Mouse (Mus musculus): ENCODE data around the gene Mxd4. TPM values are rescaled to one million over a fixed set of nuclear protein-coding genes. Genes with fewer than 3 reads are reported as not detected.

Gene Mxd4
- 14.7 and 17.4 TPM in 2 replicates for total RNA-seq (2015)
- total RNA-seq (2017): 20.1 and 21.0 TPM in 2 replicates

- peak; percentile 91 for ATAC-seq (replicated peaks; ENCODE audit: poor library complexity)
Observed at GRCm38 (mm10) chr5:34187601-34188316, at the start of gene Mxd4. TSS of gene Mxd4 (minus strand) at chr5:34187720.

DNA sequence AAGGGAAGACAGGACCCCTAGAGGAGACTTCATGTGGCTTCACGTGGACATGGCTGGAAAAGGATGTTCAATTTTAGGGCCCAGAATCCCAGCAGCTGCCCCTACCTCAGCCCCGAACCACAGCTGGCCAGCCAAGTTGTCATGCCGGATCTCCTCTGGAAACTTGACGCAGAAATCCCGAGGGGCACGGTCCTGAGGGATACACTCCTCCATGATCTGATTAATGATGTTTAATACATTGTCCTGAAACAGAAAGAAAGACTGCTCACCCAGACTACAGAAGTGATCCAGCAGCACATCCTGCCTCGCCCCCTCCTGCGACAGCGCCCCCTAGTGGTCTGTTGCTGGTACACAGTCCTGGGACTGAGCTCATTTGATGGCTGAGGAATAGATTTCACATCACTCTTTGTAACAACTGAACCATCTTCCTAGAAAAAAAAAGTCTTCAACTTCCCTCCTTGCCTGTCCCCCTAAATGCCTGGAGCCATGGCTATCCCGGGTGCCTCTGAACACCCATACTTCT is 48.4 kb upstream of the Mxd4 start:
- ATAC-seq (replicated peaks; ENCODE audit: poor library complexity): peak; percentile 58; the same call in 1 of the 2 replicates

- no peak for ATAC-seq (replicated peaks; ENCODE audit: poor library complexity)
Observed at GRCm38 (mm10) chr5:34235056-34235455, 47.5 kb upstream of the Mxd4 start.

- no peak for ATAC-seq (replicated peaks; ENCODE audit: poor library complexity)
Observed at GRCm38 (mm10) chr5:34233221-34233515, 45.6 kb upstream of the Mxd4 start.

DNA sequence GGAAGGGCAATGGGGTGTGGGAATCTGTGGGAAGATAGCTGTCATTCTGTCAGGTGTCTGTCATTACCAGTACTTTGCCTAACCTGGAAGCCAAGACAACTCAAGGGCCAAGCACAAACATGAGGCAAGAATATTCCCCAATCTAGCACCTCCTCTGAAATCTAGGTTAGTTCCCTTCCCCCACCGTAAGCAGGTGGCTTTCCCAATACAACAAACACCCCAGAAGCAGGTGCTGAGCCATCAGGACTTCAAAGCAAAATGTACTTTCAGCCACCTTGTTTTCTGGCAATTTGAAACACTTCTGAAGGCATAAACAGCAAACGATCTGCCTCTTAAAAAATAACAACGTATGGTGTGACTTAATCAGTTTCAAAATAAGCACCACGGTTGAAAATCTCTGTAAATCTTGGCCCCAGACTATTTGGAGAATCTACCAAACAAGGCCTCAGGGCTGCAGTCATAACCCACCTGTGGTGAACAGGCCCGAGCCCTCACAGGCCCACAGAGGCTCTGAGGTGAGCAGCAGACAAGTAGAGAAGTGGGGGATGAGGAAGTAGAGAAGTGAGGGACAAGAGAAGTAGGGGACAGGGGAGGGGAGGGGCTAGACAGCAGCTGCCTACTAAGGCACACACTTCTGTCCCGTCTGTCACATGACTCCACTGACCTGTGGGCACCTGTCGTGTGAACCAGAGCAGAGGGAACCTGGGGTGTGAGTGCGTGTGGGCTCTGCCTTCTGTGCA is 45.1 kb upstream of the Mxd4 start:
- 0 out of 2 replicates have a peak, but pooled peaks have one; percentile 29 for ATAC-seq (replicated peaks; ENCODE audit: poor library complexity)

GRCm38 (mm10) chr5:34231901-34232300 is 44.4 kb upstream of the Mxd4 start:
- peak; percentile 72 for ATAC-seq (replicated peaks; ENCODE audit: poor library complexity)

DNA sequence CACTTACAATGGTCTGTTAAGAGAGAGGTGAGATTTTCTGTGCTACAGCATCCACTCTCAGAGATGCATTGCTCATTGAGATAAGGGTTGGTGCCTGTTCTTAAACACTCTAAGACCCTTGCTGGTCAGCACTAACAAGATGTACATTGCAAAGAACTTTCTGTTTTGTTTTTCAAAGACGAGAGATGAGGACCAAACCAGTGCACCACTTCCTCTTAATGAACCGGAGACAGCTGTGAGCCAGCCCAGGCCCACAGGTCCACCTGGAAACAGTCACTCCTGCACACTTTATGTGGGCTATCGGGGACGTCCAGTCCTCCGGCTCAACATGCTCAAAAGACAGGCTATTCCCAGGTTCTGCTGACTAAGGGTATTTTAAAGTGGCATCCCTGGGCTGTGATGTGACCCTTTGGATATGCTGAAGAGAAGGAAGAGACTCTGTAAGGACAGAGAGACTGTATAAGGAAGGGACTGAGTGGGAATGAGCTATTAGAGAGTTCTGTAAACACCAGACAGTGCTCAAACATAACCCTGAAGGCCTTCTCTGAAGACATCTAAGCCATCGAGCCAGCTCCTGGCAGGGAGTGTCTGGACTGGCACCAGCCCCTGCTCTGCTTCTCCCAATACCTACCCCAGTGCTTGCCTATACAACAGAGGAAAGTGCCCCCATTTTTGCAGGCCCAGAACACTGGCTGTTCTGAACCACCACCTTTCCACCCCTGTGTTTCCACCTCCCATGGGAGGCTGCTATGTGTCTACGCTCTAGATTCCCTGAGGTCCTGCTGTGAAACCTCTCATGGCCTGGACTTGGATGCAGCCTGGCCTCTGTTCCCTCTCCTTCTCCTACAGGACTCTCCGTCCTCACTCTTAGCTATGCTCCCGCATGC is 43.3 kb upstream of the Mxd4 start:
- ATAC-seq (replicated peaks; ENCODE audit: poor library complexity): peak; percentile 27; the same call in 1 of the 2 replicates

DNA sequence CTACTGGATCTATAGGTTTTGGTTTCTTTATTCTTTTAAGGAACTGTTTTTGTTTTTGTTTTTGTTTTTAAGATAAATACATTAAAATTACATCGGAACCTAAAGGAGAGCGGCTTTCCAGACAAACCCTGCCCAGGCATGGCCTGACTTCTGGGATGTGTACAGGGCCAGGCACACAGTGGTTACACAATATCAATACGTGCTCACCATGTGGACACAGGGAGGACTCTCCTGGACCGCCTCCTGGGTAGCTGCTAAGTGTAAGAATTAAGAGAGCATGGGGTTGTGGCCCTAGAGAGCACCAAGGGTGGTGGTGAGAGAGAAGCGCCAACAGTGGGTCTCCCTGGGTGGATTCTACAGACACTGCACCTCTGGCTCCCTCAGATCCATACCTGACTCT is 42.0 kb upstream of the Mxd4 start:
- no peak for ATAC-seq (replicated peaks; ENCODE audit: poor library complexity)

DNA sequence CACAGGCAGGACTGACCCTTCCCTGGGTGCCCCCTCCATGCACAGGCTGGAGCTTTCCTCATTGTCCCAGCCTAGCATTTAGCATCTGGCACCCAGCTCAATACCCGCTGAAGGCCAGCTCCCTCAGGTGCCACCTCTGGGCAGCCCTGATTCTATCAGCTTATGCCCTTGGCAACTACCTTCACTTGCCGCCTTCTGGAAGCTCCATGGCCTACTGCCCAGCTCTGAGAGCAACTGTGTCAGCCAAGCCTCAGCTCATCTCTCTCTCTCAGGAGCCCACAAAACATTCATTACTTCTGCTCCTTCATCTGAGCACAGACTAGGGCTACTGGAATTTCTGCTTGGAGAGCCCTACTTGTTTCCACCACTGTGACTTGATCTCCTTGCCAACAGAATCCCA is 38.0 kb upstream of the Mxd4 start:
- ATAC-seq (replicated peaks; ENCODE audit: poor library complexity): no peak

DNA sequence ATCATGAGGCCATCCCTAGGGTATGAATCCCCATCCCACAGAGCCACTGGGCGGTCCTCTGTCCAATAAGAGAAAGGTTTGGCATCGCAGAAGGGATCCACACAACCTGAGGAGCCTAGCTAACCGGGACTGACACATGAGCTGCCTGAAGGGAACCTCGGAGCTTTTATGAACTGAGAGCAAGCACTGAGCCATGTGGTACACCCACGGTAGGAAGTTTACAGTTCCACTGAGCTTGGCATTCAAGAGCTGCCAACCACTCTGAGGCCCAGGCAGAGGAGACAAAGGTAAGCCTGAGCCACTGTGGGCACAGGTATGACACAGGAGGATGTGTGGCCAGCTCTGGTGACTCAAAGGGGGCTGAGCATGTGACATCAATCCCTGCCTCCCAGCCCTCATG is 37.0 kb upstream of the Mxd4 start:
- ATAC-seq (replicated peaks; ENCODE audit: poor library complexity): no peak

DNA sequence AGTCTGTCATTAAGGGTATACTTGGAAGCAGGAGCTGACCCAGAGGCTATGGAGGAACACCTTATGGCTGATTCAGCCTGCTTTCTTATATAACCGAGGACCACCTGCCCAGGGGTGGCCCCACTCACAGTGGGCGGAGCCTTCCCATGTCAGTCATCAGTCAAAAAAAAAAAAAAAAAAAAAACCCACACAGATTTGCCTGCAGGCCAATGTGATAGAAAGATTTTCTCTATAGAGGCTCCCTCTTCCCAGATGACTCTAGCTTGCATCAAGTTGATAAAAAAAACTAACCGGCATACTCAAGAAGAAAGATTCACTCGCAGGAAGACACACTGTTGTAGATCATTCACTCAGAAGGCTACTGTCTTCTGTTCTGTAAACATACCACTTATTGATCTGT is 32.5 kb upstream of the Mxd4 start:
- no peak for ATAC-seq (replicated peaks; ENCODE audit: poor library complexity)

DNA sequence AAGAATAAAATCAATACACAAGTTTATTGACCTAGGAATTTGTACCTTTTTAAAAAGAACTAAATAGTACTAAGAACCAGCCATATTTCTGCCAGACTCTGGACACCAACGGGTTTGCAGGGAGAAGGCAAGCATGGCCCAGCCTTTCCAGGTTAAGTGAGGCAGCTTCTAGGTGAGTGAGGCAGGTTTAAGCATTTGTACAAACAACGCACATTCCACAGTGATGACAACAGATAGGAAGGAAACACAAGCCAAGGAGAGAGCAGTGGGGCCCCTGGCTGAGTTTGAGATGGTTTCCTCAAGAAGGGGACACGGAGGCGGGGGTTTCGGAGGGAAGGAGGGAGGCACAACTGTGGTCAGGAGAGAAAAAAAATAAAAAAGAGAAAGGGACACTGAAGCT is 31.2 kb upstream of the Mxd4 start:
- ATAC-seq (replicated peaks; ENCODE audit: poor library complexity): no peak

GRCm38 (mm10) chr5:34217756-34218155 is 30.2 kb upstream of the Mxd4 start:
- ATAC-seq (replicated peaks; ENCODE audit: poor library complexity): no peak

DNA sequence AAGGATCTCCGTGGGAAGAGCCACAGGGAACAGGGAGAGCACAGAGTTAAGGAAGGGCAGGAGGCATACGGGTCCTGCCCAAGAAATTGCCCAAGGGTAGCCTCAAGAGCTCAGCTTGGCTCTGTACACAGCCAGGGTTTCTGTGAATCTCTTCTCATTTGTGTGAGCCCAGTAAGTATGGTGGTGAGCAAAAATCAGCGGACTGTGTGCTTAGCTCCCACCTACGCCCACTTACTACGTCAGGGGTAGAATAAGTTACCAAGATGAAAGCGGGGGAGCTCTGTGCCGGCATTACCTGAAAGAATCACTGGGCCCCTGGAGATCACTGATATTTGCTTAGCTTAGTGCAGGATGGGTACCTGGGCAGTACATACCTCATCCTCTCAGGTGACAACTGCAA is 28.5 kb upstream of the Mxd4 start:
- ATAC-seq (replicated peaks; ENCODE audit: poor library complexity): no peak

DNA sequence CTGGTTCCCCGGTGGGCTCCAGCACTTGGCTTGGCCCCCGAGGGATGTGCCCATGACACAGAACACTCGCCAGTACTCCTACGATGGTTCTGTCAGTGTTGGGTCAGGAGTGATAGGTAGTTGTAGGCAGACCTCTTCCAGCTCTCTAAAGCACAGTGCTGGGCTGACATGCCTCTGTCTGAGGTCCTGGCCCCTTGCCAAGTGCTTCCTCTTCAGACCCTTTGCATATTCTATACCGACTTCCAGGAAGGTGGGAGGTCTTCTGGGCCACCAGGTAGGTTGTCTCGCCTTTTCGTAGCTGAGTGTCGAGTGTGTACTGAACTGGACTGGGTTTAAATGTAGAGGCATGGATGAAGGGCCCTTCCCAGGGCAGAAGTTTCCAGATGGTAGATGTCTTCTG is 26.1 kb upstream of the Mxd4 start:
- no peak for ATAC-seq (replicated peaks; ENCODE audit: poor library complexity)

DNA sequence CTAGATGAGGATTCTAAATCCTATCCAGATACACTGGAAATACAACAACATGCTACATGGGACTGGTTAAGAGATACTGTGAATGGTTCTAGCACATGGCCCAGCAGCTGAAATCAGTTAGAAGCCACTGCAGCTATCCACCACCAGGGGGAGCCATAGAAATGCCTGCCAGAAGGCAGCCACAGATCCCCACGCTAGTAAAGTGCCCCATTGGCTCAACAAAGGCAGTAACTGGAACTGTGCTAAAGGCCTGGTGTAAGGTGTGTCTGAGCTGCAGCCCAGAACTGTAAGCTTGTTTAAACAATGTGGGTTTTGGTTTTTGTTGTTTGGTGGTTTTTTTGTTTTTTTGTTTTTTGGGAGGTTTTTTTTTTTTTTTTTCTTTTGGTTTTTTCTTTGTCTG is 22.8 kb upstream of the Mxd4 start:
- ATAC-seq (replicated peaks; ENCODE audit: poor library complexity): peak; percentile 98

DNA sequence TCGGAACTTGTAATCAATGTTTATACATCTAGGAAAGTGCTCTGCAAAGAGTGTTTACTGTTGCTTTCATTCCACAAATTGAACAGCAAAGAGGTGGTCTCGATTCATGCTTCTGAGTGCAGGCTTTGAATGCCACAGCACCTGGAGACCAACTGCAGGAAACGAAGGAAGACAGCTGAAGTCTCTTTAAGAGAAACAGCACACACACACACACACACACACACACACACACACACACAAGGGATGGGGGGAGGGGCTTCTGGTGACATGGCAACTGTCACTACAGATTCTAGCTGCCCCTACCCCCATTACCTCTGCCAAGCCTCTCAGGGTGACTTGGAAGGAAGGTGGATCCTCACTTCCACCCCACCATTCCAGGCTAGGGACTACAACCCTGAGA is 20.0 kb upstream of the Mxd4 start:
- no peak for ATAC-seq (replicated peaks; ENCODE audit: poor library complexity)

GRCm38 (mm10) chr5:34205788-34206187 is 18.3 kb upstream of the Mxd4 start:
- no peak for ATAC-seq (replicated peaks; ENCODE audit: poor library complexity)

GRCm38 (mm10) chr5:34204911-34205310 is 17.4 kb upstream of the Mxd4 start:
- no peak for ATAC-seq (replicated peaks; ENCODE audit: poor library complexity)

GRCm38 (mm10) chr5:34202006-34202405 is 14.5 kb upstream of the Mxd4 start:
- no peak for ATAC-seq (replicated peaks; ENCODE audit: poor library complexity)

DNA sequence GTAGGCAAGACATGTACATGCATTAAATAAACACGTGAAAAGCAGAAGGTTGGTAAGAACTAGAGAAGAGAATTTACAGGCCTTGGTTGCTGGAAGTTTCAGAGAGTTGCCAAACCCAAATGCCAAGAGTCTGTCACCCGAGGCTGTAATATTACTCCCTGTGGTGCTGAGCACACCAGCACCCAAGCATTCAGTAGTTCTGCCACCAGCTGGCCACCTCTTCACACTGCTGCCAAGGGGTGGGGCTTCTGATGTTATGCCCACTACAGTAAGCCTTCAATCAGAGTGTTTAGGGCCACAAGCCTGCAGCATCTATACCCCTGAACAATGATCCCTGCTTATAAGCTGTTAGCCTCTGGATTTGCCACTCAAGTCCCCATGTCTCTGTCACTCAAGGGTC is 13.9 kb upstream of the Mxd4 start:
- peak; percentile 77 for ATAC-seq (replicated peaks; ENCODE audit: poor library complexity)
